Mouse (Mus musculus) neural tube, embryonic 13.5 days (tissue): ENCODE results near the gene AU018091. TPM values are rescaled to one million over a fixed set of nuclear protein-coding genes. Genes with fewer than 3 reads are reported as not detected.
"Not testable (repeated sequence)": the region's sequence is repeated elsewhere in the genome, so short reads cannot be mapped to it uniquely, and the experiment has no call there.

Source experiments
- ATAC-seq: fragments of 200-750 bp; cut with Nextera tagmentation; 2 replicates; pipeline ENCODE4 v1.8.0; 2017; ENCODE audit warnings: low read depth, mild to moderate bottlenecking, moderate TSS enrichment, moderate library complexity
- H3K27ac ChIP-seq: fragments of 300-500 bp; sonication (generic); replicated peaks from 2 replicates; pipeline ENCODE4 v1.5.1; 2015; ENCODE audit warnings: moderate library complexity, mild to moderate bottlenecking, inconsistent platforms
- H3K27me3 ChIP-seq: fragments of 300-500 bp; sonication (generic); 2 replicates; pipeline ENCODE4 v1.6.1; 2015; ENCODE audit warnings: mild to moderate bottlenecking, inconsistent platforms
- H3K36me3 ChIP-seq: fragments of 300-500 bp; sonication (generic); 2 replicates; pipeline ENCODE4 v1.6.1; 2015; ENCODE audit warnings: mild to moderate bottlenecking, inconsistent platforms
- H3K4me1 ChIP-seq: fragments of 300-500 bp; sonication (generic); replicated peaks from 2 replicates; pipeline ENCODE4 v1.6.1; 2015; ENCODE audit warnings: inconsistent platforms
- H3K4me2 ChIP-seq: fragments of 300-500 bp; sonication (generic); 2 replicates; pipeline ENCODE4 v1.6.1; 2015; ENCODE audit warnings: inconsistent platforms, mild to moderate bottlenecking, moderate library complexity
- H3K4me3 ChIP-seq: fragments of 300-500 bp; sonication (generic); 2 replicates; pipeline ENCODE4 v1.5.1; 2015; ENCODE audit warnings: mild to moderate bottlenecking, inconsistent platforms
- H3K9ac ChIP-seq: fragments of 300-500 bp; sonication (generic); 2 replicates; pipeline ENCODE4 v1.6.1; 2015; ENCODE audit warnings: moderate library complexity, mild to moderate bottlenecking, inconsistent platforms
- H3K9me3 ChIP-seq: fragments of 300-500 bp; sonication (generic); 2 replicates; pipeline ENCODE4 v1.6.1; 2016; ENCODE audit warnings: inconsistent platforms
- WGBS: fragments of 180-500 bp; shearing (Covaris S2); methylation state at CpG from one replicate; pipeline ENCODE4 v1.1.7; 2015; 5-methylcytosine and 5-hydroxymethylcytosine counted together
- polyA plus RNA-seq: library from polyadenylated mRNA; unstranded; fragments of >200 nt; fragmentation: Nextera tagmentation; extraction: Ambion mirVana; gene quantifications from 2 replicates; pipeline ENCODE4 v1.2.1, GENCODE M21; 2015

AU018091 gene
- polyA plus RNA-seq, 1 experiment from 2014 or later: not detected

DNA sequence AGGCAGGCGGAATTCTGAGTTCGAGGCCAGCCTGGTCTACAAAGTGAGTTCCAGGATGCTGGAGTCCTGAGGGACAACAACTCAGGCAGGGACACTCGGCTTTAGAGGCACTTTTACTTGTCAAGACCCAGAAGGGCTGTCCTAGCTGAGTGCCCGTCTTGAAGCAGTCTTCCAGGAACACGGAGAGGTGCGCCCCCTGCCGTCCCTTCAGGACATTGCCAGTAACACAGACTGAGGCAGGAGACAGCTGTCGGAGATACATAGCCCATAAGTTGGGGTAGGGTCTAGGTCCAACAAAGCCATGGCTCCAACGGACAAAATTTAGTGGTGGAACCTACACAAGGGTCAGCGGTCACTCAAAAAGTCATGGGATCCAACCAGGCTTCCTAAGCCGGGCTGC is 29.9 kb upstream of the AU018091 start:
- Histone ChIP-seq H3K9me3 (no peaks in the 10 kb centered on the region), H3K9ac (no peak overlapping the region), H3K4me2 (no peak overlapping the region), H3K36me3 (no peaks in the 10 kb centered on the region), H3K4me3 (no peak overlapping the region), H3K4me1 (no peaks in the 10 kb centered on the region), H3K27ac (no peak overlapping the region), H3K27me3 (no peaks in the 10 kb centered on the region)
- 50% methylated on average over 11 of the region's 11 CpGs for WGBS
- ATAC-seq: no peak

DNA sequence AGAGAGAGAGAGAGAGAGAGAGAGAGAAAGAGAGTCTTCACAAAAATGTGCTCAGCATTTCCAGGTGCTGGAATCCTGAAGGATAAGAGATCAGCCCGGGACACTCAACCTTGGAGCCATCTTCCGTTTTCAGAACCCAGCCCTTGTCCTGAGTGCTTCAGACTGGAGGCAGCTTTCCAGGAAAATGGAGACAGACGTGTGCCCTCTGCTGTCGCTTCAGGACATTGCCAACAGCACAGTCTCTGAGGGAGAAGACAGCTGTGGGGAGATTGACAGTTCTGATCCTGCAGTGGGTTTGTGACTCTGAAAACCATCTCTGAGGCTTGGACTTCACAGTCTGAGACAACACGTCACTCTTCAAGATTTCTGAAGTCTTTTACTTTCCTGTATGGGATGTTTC is 26.8 kb upstream of the AU018091 start:
- Histone ChIP-seq H3K9me3 (no peaks in the 10 kb centered on the region), H3K4me1 (no peaks in the 10 kb centered on the region), H3K9ac (no peak overlapping the region), H3K27ac (no peak overlapping the region), H3K4me3 (no peak overlapping the region), H3K27me3 (no peaks in the 10 kb centered on the region), H3K36me3 (no peaks in the 10 kb centered on the region), H3K4me2 (no peak overlapping the region)
- ATAC-seq: no peak
- 68% methylated on average over 5 of the region's 5 CpGs for WGBS

DNA sequence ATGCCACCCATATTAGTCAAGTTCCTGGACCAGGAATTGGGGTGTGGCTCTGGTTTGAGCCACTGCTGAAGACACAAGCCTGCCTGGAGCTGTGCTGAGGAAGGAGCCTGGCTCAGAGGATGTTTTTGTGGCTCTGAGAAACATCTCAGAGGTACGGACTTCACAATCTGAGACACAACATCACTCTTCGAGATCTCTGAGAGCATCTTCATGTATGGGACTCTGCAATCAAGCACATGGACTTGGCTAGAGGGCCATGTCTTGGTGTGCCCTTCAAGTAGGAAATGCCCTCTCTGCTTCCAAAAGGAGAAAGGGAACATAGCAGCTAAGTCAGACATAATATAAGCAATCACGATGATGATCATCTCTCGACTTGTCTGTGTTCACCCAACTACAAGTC is 25.5 kb upstream of the AU018091 start:
- ATAC-seq: no peak
- H3K36me3 ChIP-seq: no peaks in the 10 kb centered on the region
- H3K27me3 ChIP-seq: no peaks in the 10 kb centered on the region
- H3K27ac ChIP-seq: no peak overlapping the region
- no peaks in the 10 kb centered on the region for H3K4me1 ChIP-seq
- 97% methylated on average over 4 of the region's 4 CpGs for WGBS
- H3K9me3 ChIP-seq: no peaks in the 10 kb centered on the region
- H3K4me2 ChIP-seq: no peak overlapping the region
- H3K4me3 ChIP-seq: no peak overlapping the region
- no peak overlapping the region for H3K9ac ChIP-seq

DNA sequence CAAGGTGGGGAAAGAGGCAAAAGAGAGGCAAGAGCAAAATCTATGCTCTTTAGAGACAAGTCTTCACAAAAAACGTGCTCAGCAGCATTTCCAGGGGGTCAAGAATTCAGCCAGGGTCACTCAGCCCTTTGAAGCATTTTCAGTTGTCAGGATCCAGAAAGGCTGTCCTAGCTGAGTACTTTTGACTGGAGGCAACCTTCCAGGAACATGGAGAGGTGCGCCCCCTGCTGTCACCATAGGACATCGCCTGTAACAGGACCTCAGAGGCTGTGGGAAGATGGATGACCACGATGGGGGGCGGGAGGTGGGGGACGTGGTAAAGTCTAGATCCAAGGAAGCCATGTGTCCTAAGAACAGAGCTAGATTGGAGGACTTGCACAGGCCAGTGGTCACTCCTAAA is 24.9 kb upstream of the AU018091 start:
- Histone ChIP-seq H3K4me2 (no peak overlapping the region), H3K4me1 (no peaks in the 10 kb centered on the region), H3K36me3 (no peaks in the 10 kb centered on the region), H3K9ac (no peak overlapping the region), H3K4me3 (no peak overlapping the region), H3K9me3 (no peaks in the 10 kb centered on the region), H3K27me3 (no peaks in the 10 kb centered on the region), H3K27ac (no peak overlapping the region)
- 14% methylated on average over 6 of the region's 6 CpGs for WGBS
- ATAC-seq: no peak

DNA sequence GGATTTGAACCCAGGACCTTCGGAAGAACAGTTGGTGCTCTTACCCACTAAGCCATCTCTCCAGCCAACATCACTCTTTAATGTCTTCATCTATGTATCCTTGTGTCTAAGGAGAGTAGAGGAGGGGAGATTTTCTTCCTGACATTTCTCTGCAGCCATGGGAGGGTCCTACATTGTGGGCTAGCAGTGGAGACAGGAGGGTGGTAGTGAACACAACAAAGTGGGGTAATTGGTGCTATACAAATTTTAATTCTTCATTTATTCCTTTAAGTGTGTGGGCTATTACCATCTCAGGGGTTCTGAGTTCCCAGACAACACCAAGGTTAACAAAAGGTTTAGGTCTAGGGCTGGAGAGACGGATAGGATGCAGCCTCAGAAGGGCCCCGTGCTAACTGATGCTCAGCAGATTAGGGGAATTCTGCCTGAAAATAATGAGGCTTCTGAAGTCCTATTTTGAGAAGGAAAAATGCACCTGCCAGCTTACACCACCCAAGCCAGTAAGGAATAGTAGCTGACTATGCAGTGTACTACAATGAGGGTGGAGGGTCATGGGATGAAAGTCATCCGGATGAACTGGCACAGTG is 24.1 kb upstream of the AU018091 start:
- Histone ChIP-seq H3K36me3 (no peaks in the 10 kb centered on the region), H3K4me3 (no peak overlapping the region), H3K27me3 (no peaks in the 10 kb centered on the region), H3K9me3 (no peaks in the 10 kb centered on the region), H3K4me2 (no peak overlapping the region), H3K4me1 (no peaks in the 10 kb centered on the region), H3K9ac (no peak overlapping the region), H3K27ac (no peak overlapping the region)
- ATAC-seq: no peak
- 74% methylated on average over 4 of the region's 4 CpGs for WGBS

DNA sequence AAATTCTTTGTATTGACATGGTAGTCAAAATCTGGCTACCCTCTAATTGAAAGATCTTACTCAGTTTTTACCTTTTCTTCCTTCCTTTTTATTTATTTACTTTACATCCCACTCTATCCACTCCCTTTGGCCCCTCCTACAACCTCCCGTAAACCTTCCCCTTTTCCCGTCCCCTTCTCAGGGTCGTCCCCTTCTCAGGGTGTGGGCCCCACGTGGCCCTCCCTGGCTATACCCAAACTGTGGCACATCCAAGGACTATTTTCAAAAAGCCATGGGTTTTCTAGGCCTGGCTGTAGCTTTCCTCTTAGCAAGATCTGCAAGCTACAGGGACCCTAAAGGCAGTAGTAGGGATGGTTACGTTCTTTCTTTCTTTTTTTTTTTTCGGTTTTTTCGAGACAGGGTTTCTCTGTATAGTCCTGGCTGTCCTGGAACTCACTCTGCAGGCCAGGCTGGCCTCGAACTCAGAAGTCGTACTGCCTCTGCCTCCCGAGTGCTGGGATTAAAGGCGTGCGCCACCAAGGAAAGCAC is 23.0 kb upstream of the AU018091 start:
- H3K27ac ChIP-seq: no peak overlapping the region
- 88% methylated on average over 12 of the region's 12 CpGs for WGBS
- no peak for ATAC-seq

DNA sequence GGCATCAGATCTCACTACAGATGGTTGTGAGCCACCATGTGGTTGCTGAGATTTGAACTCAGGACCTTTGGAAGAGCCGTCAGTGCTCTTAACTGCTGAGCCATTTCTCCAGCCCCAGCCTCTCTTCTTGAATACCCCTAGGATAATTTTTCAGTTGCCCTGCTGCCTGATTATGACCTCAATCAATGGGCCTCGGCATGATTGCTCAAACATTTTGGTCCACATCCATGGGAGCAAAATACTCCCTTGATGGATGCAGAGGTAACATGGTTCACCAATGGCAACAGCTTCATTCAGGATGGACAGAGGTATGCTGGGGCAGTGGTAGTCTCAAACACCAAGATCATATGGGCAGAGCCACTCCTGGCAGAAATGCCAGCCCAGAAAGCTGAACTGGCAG is 17.7 kb upstream of the AU018091 start:
- H3K9me3 ChIP-seq, H3K9ac ChIP-seq, H3K4me1 ChIP-seq, H3K4me2 ChIP-seq, H3K36me3 ChIP-seq, H3K27me3 ChIP-seq, H3K27ac ChIP-seq, ATAC-seq, H3K4me3 ChIP-seq: not testable (repeated sequence)
- 88% methylated on average over 2 of the region's 2 CpGs for WGBS

More for the DNA sequence above, 23.0 kb upstream of the AU018091 start:
- Histone ChIP-seq H3K9ac (no peak overlapping the region), H3K27me3 (no peaks in the 10 kb centered on the region), H3K4me2 (no peak overlapping the region), H3K4me3 (no peak overlapping the region), H3K4me1 (no peaks in the 10 kb centered on the region), H3K36me3 (no peaks in the 10 kb centered on the region), H3K9me3 (no peaks in the 10 kb centered on the region)

DNA sequence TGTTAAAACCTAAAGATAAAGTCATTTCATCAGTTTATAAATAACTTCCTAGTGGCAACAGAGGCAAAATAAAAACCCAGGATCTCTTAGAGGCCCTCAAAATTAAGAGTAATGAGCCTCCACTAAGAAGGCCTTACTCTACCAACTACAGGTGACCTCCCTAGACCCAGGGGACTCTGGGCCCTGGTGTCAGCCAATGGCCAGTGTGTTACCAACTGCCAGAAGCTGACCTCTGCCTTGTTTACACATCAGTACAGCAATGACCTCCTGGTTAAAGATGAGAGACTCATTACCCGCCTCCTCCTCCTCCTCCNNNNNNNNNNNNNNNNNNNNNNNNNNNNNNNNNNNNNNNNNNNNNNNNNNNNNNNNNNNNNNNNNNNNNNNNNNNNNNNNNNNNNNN is 17.1 kb upstream of the AU018091 start:
- H3K9me3 ChIP-seq: no peaks in the 10 kb centered on the region
- no peak overlapping the region for H3K9ac ChIP-seq
- no peak for ATAC-seq
- no peak overlapping the region for H3K4me3 ChIP-seq
- no peak overlapping the region for H3K4me2 ChIP-seq
- H3K4me1 ChIP-seq: no peaks in the 10 kb centered on the region
- no peak overlapping the region for H3K27ac ChIP-seq
- no CpG with 5 or more reads among the region's 1 CpGs for WGBS
- no peaks in the 10 kb centered on the region for H3K36me3 ChIP-seq
- no peaks in the 10 kb centered on the region for H3K27me3 ChIP-seq

DNA sequence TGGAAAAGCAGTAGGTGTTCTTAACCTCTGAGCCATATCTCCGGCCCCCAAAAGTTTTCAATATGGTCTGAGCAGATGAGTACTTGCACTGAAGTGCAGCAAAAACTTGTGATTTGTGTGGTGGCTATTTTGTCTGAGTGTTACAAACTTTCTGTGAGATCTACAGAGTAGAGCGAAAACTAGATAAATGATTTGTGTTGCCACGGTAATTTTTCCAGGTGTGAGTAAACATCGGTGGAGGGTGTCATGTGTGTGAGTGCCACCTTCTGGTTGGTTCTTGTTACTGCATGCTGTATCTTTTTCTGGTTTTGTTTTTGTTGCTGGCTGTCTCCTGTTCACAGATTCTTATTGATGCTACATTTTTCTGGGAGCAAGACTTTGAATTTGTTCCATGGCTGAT is 15.4 kb upstream of the AU018091 start:
- Histone ChIP-seq H3K4me1 (no peaks in the 10 kb centered on the region), H3K9ac (no peak overlapping the region), H3K4me3 (no peak overlapping the region), H3K27ac (no peak overlapping the region), H3K4me2 (no peak overlapping the region), H3K9me3 (no peaks in the 10 kb centered on the region), H3K27me3 (no peaks in the 10 kb centered on the region), H3K36me3 (no peaks in the 10 kb centered on the region)
- no peak for ATAC-seq
- 44% methylated on average over 4 of the region's 4 CpGs for WGBS

DNA sequence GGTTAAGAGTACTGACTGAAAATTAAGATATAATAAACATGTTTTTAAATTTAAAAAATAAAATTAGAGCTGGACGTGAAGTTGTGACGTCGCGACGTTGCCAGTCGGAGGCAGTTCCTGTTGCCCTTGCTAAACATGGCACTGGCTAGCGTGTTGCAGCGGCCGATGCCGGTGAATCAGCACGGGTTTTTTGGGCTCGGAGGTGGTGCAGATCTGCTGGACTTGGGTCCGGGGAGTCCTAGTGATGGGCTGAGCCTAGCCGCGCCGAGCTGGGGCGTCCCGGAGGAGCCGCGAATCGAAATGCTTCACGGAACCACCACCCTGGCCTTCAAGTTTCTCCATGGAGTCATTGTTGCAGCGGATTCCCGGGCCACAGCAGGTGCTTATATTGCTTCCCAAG is 12.0 kb upstream of the AU018091 start:
- H3K27ac ChIP-seq, H3K4me2 ChIP-seq, H3K9me3 ChIP-seq, ATAC-seq, H3K36me3 ChIP-seq, H3K27me3 ChIP-seq, H3K4me1 ChIP-seq, H3K9ac ChIP-seq, H3K4me3 ChIP-seq: not testable (repeated sequence)
- 87% methylated on average over 24 of the region's 24 CpGs for WGBS

DNA sequence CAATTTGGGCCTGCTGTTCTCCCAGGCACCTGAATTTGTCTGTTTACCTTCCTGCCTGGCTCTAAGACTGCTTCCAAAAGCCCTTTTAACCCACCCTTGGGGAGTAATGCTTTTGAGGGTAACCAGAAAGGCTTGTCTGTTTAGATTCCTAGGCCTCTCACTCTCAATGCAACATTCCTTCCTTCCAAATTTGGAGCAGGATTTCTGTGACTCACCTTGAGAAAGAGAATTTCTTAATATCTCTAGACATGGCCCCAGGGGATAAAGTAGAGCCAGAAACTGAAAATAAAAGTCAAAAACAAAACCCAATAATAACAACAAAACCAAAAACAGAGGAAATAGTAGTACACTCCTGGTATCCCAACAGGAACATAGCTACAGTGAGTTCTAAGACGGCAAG is 707 bp downstream of the AU018091 start:
- no peak overlapping the region for H3K4me2 ChIP-seq
- H3K27me3 ChIP-seq: no peaks in the 10 kb centered on the region
- H3K36me3 ChIP-seq: no peaks in the 10 kb centered on the region
- 94% methylated on average over 1 of the region's 1 CpGs for WGBS
- no peak overlapping the region for H3K9ac ChIP-seq
- no peak overlapping the region for H3K27ac ChIP-seq
- ATAC-seq: no peak
- H3K4me3 ChIP-seq: no peak overlapping the region
- 0 out of 2 replicates have a peak, but pooled peaks cover 6% of the 10 kb centered on the region for H3K9me3 ChIP-seq
- no peaks in the 10 kb centered on the region for H3K4me1 ChIP-seq

DNA sequence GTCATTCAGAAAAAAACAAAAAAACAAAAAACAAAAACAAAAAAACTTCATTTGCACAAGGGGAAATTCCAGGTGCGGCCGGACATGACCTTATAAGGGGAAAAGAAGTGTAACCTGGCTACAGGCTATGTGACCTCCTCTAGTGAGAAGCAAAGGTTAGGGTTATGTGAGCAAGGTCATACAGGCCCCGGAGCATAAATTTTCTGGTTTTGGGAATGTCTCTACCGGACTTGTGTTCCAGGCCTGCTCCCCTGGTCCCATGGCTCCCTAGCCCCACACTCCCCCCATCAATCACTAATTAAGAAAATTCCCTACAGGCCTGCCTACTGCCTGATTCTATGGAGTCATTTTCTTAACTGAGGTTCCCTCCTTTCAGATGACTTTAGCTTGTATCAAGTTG is 2.7 kb downstream of the AU018091 start:
- no peaks in the 10 kb centered on the region for H3K4me1 ChIP-seq
- no peaks in the 10 kb centered on the region for H3K36me3 ChIP-seq
- H3K9me3 ChIP-seq: 0 out of 2 replicates have a peak, but pooled peaks cover 6% of the 10 kb centered on the region
- H3K27me3 ChIP-seq: no peaks in the 10 kb centered on the region
- ATAC-seq: no peak
- 95% methylated on average over 4 of the region's 4 CpGs for WGBS
- H3K4me3 ChIP-seq: no peak overlapping the region
- no peak overlapping the region for H3K27ac ChIP-seq
- H3K4me2 ChIP-seq: no peak overlapping the region
- no peak overlapping the region for H3K9ac ChIP-seq

DNA sequence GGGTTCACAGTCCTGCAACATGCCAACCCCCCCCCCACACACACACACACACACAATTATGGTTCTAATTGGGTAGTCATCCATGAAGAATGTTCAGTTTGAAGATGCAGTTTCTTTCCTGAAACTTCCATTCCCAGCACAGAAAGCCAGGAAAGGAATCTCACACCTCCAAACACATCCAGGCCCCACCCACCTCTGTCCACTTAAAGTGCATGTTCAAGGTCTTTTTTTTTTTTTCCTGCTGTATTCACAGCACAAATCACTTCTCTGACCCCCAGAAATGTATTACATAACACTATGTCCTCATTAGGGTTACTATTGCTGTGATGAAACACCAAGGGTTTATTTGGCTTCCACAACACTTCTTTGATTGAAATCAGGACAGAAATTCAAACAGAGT is 4.0 kb downstream of the AU018091 start:
- no peaks in the 10 kb centered on the region for H3K4me1 ChIP-seq
- H3K9ac ChIP-seq: no peak overlapping the region
- no peak overlapping the region for H3K4me2 ChIP-seq
- H3K27ac ChIP-seq: no peak overlapping the region
- H3K27me3 ChIP-seq: no peaks in the 10 kb centered on the region
- ATAC-seq: no peak
- no peaks in the 10 kb centered on the region for H3K36me3 ChIP-seq
- 0 out of 2 replicates have a peak, but pooled peaks cover 10% of the 10 kb centered on the region for H3K9me3 ChIP-seq
- no peak overlapping the region for H3K4me3 ChIP-seq
